Mouse (Mus musculus) layer of hippocampus, adult 11-12 months (tissue): Measurements from ENCODE around the gene Coro7.
"Not testable (repeated sequence)": the region's sequence is repeated elsewhere in the genome, so short reads cannot be mapped to it uniquely, and the experiment has no call there.

Source experiments
- DNase-seq: peaks from one replicate; pipeline ENCODE4 v3.0.0; 2022; ENCODE audit warnings: low spot score

Coro7 gene

DNA sequence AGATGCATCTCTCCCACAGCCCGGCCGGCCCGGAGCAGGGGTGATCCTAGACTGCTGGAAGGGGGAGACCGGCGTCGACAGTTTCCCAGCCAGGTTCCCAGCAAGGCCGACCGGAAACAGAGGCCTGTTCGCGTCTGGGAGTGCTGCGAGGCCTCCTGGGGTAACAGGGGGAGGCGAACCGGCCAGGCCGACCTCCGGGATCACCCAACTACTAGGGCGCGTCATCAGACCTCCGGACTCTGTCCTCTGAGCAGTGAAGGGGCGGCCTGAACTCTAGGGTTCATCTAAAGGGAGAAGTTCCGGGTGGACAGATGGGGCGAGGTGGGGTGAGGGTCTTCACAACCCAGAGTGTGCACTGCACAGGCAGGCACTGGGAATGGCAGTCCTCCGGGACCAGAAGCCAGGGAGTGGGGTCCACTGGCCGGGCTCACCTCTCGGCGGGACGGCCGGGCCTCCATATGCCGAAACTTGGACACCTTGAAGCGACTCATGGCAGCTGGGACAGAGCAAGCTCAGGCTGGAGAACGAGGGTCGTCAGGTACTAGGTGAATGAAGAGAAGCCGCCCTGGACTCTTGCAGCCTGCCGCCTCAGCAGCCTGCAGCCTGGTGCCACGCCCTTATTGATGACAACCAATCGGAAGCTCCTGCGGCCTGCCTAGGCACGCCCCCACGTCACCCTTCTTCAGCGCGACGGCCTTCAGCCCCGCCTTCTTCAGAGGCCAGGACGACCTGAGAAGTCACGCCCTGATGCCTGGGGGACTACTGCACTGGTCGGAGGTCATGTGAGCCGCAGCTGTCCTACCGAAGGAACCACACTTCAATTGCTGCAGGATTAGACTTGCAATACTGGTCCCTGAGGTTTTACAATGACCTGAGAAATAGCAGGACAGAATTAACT is at the start of gene Coro7:
TSS of gene Coro7 (minus strand) at position 657 of the 898 bp plus-strand sequence.
- peak; percentile 89 for DNase-seq

DNA sequence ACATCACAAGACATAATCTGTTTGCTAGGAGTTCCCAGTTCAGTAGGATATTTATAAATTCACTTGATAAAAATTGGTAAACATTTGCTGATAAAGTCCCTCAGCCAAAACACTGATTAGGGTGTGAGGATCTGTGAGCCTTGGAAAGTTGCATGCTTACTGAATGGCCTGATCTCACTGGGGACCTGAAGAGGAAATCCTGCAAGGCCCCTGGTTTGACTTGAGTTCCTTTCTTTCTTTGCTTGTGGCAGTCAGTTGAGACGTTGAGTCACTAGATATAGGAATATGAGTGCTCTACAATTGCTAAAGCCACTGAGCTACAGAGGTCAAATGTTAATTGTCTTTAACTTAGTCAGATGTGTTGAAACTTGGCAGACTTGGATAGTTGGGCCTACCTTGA is 48.4 kb upstream of the Coro7 start:
- DNase-seq: no peak

GRCm38 (mm10) chr16:4727526-4727925 is 47.9 kb upstream of the Coro7 start:
- DNase-seq: no peak

GRCm38 (mm10) chr16:4726528-4727128 is 47.1 kb upstream of the Coro7 start:
- DNase-seq: peak; percentile 37

GRCm38 (mm10) chr16:4725780-4726527 is 46.4 kb upstream of the Coro7 start, which contains the start of gene Hmox2:
Gene Hmox2, plus strand, starts transcription at chr16:4726361.
- DNase-seq: peak; percentile 92

- no peak for DNase-seq
Observed at GRCm38 (mm10) chr16:4725266-4725665, 45.7 kb upstream of the Coro7 start.

GRCm38 (mm10) chr16:4722915-4723209 is 43.3 kb upstream of the Coro7 start:
- no peak for DNase-seq

DNA sequence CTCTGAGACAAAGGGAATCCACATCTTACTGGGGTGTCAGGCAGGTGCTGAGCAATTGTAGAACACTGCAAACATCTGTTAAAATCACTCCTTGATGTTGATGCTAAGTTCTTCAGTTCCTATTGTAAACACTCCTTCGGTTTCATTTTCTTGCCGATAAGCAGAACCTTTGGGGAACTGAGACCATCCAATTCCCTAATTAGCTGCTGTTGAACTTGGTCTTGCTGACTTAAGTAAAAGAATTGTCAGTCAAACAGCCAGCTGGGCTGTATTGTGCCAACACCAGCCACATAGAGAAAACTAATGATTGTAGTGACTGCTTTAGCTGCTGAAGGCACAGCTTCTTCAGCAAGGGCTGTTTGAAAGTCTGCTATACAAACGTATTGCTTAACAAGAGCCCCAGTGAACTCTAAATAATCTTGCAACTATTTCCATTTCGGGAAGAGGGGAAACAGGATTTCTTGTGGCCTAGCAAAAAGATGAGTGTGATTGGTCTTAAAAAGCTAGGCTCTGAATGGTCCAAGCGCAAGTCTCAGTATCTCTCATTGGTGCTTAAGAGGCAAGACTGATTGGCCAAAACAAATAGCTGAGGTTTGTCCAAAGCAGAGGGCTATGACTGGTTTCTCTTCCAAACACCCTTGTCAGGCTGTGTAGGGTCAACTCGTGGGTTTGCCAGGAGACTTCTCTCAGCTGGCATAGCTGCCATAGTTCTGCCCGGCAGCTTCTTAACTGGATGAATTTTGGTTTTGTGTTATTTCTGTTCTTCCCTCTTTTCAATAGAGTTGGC is 42.7 kb upstream of the Coro7 start:
- DNase-seq: no peak

- peak; percentile 68 for DNase-seq
Observed at GRCm38 (mm10) chr16:4718753-4719518, 39.4 kb upstream of the Coro7 start, which contains the start of gene Nmral1. Gene Nmral1, minus strand, starts transcription at chr16:4719356.

DNA sequence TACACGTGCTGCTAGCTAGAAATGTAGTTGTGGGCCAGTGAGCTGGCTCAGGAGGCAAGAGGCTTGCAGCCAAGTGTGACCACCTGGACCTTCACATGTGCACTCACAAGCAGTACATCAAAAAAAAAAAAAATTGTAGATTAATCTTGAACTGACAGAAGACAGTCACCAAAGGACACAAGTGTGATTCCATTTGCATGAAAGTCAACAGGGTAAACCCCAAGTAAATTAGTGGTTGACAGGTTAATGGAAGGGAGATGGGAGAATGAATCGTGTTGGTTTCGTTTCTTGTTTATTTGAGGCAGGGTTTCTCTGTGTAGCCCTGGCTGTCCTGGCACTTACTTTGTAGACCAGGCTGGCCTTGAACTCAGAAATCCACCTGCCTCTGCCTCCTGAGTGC is 38.3 kb upstream of the Coro7 start:
- no peak for DNase-seq

- no peak for DNase-seq
Observed at GRCm38 (mm10) chr16:4713861-4714710, 34.5 kb upstream of the Coro7 start.

DNA sequence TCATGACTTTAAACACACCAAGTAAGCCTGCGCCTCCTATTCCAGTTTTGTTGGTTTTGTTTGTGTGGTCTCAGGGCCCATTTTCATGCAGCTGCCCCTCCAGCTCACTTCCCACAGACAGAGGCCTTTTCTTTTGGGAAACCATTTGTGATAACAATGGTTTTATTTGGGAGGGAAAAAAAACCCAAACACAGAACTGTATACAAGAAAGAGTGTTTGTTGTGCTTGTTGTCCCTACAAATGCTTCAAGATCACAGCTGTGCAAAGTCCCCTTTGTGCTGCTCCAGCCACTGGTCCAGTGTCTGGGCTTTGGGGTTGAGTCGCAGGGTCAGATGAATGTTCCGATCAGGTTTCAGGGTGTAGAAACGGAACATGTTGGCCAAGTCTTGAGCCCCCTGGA is 31.6 kb upstream of the Coro7 start:
- no peak for DNase-seq

DNA sequence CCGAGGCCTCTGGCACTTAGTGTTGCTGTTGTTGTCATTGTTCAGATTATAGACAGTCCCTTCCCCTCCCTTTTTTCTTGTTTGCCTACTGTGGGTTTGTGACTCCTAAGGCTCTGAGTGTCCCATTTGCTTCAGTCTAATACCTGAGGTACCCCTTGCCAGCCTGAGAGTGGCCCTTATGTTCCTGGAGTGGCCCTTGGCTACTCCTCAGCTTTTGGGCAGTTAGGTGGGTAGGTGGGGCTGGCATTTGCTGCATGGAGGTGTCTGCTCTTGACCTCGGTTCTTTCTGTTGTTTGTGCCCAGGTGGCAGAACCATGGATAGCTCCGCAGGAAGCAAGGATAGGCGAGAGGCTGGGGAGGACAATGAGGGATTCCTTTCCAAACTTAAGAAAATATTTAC is 26.0 kb upstream of the Coro7 start:
- no peak for DNase-seq

DNA sequence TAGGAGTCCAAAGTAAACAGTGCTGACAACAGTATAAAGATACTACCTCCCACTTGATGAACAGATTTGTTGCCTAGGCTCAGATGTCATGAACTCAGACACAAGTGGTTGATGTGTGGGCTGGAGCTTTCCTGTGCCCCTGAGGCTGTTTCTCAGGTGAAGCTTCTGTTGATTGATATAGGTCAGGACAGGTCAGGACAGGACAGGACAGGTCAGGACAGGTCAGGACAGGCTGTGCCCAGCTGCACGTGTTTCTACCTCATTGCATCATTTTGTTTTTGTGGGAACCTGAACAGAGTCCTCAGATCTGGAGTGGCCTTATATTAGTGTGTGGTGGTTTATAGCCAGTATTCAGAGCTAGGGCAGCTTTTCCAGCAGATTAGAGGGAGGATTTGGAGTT is 23.1 kb upstream of the Coro7 start:
- no peak for DNase-seq

DNA sequence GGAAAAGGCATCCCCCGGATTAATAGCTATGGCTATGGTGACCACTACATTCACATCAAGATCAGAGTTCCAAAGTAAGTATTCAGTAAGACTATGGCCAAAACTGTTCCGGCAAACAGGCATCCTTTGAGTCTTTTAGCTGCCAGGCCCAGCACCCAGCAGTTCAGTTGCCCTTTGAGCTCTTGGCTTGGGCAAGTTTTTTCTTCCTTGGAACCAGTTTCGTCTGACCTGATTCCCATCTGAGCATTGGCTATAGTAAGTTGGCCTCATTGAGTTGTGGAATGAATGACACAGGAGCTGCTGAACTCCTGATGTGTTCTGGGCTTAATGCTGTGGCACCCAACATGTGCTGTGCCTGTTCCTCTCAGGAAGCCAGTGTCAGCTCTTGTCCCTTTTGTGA is 21.6 kb upstream of the Coro7 start:
- DNase-seq: no peak

DNA sequence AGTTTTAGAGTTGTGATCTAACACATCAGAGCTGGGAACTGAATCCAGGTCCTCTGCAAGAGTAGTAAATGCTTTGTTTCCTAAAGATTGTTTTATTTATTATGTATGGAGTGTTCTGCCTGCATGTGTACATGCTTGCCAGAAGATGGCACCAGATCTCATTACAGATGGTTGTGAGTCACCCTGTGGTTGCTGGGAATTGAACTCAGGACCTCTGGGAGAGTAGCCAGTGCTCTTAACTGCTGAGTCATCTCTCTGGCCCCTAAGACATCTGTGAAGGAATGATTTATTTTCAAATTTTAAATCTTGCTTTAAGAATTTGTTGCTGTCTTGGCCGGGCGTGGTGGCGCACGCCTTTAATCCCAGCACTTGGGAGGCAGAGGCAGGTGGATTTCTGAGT is 9.8 kb upstream of the Coro7 start:
- DNase-seq: not testable (repeated sequence)

- no peak for DNase-seq
Observed at GRCm38 (mm10) chr16:4684457-4684791, 4.8 kb upstream of the Coro7 start.

- peak; percentile 95 for DNase-seq
Observed at GRCm38 (mm10) chr16:4683581-4684456, 4.2 kb upstream of the Coro7 start.

DNA sequence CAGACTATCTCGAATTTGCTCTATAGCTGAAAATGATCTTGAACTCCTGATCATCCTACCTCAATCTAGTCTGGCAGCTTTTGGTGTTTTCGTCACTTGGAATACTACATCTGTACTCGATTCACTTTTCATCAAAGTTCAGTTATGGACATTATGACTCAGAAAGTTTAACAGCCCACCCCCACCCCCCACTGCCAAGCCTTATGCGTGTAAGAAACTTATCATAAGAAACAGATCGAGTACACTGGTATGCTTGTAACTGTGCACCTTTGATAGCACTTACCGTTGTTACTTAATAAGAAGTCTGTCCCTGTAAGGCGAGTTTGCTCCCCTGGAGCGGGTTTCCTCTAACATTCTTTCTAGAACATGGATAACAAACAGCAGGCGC is 3.6 kb upstream of the Coro7 start:
- no peak for DNase-seq
